Mouse (Mus musculus) activated CD4-positive, CD25-positive, alpha-beta regulatory T cell, adult 4 months (primary cell): ENCODE data around the gene Atp13a4. TPM values are rescaled to one million over a fixed set of nuclear protein-coding genes. Genes with fewer than 3 reads are reported as not detected.

Experiments
- ATAC-seq: one replicate; pipeline ENCODE4 v1.8.0; 2017
- polyA plus RNA-seq, 2 experiments: library from polyadenylated mRNA; unstranded; fragments of 100-300 nt; shearing (Covaris generic); gene quantifications; one replicate each; pipeline ENCODE4 v1.2.1; 2017

The Atp13a4 gene
- not detected for polyA plus RNA-seq

DNA sequence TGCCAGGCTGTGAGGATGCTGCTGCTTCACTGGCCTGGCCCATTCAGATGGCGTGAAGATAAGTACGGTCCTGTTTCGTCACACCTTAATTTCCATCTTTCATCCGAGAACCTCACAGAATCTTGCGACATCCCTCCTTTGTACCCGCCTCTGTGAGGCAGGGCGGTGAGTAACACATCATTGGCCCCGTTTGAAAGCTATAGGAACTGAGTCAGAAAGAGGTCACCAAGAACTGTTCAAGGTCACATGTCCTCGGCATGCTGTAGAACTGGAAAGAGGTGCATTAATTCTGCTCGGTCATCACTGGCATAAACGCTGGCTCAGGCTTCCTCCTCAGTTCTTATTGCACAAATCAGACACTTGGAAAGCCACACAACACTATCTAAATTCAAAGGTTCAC lies at the start of gene Atp13a4:
Gene Atp13a4 (minus strand): TSS at position 36 of the 400 bp plus-strand sequence.
- ATAC-seq: no peak

DNA sequence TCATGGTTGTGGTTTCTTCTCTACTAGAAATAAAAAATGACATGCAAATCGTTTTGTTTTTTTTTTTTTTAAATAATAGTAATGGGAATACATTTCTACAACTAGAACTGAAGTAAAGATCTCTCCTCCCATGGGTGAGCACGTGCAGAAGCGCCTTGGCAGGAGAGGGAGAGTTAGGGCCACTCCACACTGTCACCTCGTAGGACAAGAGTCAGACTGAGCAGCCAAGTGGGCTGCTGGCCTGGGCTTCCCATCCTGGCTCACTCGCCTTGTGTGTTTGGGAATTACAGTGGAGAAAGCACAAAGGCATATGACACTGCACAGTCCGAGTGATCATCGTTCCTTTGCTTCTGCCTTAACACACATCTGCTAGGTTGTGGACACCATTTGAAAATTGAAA lies 47.5 kb upstream of the Atp13a4 start:
- no peak for ATAC-seq

DNA sequence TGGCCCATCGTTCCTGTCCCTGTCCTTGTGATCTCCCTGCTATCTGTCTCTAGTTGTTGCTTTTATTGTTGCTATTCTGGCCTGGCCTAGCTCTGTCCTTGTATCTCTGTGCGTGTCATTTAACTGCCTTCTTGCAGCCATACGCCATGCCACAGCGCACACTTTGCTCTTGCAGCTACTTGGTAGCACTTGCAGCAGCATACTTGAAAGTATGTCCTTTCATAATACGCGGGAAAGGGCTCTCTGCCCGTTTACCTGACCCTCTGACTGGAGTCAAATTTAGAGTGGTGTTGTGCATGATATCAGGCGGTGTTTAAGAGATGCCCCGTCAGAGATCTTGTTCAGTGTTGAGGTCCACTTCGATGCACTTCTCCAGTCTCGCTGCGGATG lies 35.1 kb upstream of the Atp13a4 start:
- peak; percentile 4 for ATAC-seq

DNA sequence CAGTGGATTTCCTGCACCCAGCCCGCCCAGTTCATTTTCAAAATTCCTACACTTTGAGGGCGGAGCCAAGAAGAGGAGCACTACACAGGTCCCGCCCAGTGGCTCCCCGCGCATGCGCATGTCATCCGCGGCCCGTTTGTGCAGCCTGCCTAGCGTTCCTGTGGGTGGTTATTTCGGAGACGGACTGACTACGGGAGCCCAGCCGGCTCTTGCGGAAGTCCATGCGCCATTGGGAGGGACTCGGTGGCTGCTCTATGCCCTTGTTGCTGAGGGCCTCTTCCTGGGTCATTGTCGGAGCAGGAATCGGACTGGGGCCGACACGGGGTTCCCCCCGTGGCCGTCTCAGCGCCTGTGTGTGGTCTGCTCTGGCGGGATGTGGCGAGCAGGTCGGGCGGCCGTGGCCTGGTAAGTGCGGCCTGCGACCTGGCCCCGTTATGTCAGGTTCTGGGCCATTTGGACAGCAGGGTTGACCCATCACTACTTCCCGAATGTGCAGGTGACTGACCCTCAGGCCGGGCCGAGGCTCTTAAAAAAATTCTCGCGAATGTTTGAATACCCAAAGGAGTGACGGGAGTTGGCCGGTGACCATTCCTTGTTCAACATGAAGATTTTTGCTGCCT lies 34.6 kb upstream of the Atp13a4 start, which contains the start of gene Opa1:
Gene Opa1 (plus strand): TSS at position 168 of the 620 bp plus-strand sequence.
- peak; percentile 96 for ATAC-seq

DNA sequence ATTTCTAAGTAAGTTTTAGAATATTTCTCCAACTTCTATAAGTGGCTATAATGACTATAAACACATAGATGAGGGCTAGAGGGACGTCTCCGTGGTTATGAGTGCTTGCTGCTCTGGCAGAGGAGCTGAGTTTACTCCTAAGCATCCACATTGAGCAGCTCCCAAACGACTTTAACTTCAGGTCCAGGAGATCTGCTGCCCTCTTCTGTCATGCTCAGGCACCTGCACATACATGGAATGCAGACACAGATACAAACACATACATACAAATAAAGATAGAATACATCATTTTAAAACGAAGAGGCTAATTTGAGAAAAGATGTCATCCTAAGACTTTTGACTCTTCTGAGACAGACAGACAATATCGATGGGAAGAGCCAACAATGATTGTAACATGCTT lies 31.0 kb upstream of the Atp13a4 start:
- no peak for ATAC-seq

DNA sequence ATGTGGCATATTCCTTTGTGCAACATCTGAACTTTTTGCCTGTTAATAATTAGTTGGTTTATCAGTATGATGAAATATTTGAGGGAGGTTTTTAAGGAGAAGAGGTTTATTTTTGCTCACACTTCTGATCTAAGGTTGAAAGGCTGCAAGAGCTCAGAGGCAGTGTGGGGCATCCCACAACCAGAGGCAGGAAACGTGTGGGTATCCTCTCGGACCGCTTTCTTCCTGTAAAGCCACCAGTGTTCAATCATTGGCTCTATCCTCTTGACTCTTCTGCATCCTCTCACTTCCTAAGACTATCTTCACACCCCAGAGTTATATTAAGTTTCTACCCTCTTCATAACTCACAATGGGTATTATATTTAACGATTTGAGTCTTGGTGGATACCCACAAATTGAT lies 29.3 kb upstream of the Atp13a4 start:
- no peak for ATAC-seq

DNA sequence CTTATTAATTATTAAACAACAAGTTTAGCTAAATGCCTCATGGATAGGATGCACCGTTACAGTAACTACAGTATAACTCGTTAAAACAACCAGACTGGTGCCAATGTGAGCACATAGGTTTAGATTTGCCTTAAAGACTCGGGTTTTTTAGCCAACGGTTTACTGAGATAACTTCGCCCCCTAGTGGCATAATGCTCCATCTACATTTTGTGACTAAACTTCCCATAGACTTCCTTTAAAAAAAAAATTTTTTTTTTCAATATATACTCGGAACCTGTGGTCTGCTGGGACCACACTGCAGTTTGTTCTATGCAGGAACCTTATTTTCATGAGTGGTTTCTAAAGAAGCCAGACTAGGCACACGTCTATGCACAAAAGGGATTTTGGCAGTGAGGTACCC lies 16.2 kb upstream of the Atp13a4 start:
- ATAC-seq: no peak

DNA sequence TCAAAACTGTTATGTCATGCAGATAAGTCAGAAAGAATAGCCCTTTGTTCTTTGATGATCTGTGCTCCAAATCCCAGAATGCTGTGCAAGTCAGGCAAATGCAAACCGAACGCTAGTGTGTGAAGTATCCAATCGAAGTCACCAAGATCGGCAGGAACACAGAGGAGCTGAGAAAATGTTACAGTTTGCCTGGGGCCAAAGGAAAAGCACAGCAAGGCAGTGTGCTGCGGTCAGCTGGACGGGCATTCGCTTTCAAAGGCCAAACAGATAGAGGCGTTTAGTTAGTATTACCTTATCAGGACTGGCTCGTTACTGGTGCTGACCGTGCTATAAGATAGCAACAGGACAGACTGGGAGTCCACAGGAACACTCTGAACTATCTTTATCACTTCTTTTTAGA lies 15.8 kb upstream of the Atp13a4 start:
- ATAC-seq: no peak

DNA sequence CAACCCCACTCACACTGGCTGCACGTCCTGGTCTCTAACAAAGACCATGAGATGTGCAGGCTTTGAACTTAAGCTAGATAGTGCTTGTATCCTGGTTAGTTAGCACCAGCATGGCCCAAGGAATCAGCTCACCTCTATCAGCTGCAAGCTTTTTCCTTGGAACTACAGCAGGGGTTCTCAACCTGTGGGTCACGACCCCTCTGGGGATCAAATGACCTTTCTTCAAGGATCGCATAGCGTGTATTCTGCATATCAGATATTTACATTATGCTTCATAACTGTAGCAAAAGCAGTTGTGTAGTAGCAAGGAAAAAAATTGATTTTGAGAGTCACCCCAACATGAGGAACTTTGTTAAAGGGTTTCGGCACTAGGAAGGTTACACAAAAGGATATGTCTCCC lies 15.0 kb upstream of the Atp13a4 start:
- ATAC-seq: no peak

DNA sequence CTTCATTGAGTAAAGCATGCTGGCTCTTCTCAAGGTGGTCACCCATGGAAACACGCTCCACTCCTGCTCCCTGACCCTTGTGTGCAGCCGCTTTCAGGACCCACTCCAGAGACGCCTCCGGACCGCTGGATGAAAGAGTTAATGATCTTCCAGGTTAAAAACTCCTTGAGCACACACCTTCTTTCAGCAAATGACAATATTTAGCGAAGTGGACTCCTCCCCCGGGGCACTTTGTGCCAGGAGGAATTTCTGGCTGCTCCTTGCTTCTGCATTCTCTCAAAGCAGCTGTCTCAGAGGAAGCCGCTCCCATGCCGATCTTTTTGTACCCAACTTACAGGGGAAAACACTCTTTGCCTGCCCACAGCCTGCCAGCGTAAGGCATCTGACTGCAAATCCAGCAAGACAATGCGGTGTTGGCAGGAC lies 3.4 kb downstream of the Atp13a4 start:
- no peak for ATAC-seq

DNA sequence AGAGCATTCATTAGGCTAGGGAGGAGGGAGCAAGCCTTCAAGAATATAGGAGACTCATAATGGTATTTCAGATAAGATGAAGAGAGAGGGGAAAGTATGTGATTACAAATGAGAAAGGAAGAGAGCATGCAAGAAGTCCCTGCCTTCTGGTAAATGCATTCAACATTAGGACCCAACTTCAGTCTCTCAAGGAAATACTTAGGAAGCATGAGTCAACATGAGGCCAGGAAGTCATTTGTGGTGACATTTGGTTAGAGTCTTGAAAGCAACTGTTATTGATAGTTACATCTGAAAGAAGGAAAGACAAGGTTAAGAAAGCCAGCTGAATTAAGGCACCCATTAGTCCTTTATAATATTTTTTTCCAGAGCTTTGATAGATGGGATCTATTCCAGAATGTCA lies 4.8 kb downstream of the Atp13a4 start:
- no peak for ATAC-seq

DNA sequence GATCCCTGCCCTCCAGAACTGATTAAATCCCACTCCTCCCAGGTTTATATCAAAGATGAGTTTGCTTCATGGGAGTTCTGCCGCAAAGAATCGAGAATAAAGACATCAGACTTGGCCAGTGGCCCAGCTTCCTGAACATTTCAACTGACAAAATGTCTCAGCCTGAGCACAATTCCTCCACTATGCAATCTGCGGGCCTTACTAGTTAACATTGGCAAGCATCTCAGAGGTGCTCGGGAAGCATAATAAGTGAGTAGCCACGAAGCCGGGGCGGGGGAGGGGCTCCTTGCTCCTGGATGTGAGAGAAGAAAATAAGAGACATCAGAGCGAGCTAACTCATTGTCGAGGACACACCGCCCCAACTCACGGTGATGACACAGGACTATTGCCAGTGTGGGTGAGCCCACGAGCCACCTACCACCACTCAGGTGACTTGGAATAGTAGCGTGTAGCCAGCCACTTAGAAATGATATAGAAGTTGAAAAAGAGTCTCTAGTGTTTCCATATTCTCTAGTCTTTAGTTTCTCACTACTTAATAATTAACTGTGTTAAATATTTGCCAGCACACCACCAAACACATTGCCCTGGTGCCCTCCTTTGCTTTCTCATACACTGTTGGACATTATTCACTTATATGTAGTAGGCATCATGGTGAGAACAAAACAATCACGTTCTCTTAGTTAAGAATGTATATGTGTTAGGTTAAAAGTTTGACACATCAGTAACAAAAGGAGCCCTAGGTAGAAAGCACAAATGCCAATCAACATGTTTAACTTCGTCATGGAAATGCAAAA lies 8.1 kb downstream of the Atp13a4 start:
- ATAC-seq: no peak

DNA sequence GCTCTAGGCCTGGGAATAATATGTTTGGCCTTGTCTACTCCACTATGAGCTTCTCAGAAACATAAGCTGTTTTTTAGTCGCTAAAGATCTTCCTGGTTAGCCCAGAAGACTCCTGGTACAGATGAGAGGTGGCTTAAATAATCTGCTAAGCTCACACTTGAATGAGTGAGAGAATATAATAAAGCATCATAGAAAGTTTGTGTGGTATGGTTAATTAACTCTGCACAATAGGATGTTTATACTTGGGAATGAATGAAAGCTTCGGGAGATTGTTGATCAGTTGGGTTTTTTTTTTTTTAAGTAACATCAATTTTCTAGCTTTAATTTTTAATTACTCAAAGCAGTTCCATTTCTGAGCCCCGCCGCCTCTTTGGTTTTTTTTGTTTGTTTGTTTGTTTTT lies 8.8 kb downstream of the Atp13a4 start:
- ATAC-seq: no peak

DNA sequence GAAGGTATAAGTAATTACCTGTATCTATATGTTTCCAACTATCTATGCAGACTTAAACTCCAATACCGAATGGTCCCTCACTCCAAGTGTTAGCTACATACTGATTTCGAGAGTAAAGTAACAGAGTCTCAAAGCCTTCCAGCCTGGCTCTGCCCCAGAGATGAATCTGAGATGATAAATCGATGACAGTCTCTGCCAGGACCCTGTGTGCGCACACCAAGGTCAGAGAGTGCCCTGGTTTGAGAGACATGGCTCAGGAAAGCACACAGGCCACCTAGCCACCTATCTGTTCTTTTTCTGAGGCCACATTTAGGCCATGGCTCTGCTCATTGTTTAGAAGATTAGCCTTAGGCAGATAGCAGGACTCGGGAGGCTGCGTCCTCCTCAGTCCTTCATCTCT lies 11.0 kb downstream of the Atp13a4 start:
- ATAC-seq: no peak

DNA sequence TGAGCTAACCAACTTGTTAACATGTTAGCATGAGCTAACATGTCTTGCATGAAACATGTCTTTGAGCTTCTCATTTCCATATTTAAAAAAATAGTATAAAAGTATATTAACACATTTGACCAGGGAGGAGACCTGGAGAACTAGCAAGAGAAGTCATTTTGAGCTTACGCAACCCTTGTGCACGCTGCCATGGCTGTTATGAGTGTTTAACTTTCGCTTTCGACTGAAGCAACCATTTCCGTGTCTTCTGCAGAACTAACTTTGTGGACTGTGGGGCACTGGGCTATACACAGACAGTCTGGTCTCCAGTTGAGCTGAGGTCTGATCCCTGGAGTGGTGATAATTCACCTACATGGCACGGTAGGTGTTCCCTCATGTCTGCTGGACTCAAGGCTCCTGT lies 17.6 kb downstream of the Atp13a4 start:
- ATAC-seq: no peak

DNA sequence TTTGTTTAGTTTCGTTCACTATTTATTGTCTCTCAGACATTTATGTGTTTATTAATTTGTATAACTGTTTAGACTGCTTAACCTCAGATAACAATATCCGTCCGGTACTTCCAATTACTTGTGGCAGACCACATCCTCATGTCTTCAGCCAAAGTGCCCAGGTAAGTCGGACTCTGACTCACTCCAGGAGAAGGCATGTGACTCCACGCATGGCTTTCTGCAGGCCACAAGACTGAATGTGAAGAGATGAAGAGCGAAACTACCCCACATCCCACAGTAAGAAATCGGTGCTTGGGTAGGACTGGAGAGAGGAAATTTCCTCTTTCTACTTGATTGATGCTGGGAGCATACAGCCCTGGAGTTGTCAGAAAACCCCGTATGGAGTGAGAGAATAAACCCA lies 18.1 kb downstream of the Atp13a4 start:
- no peak for ATAC-seq

DNA sequence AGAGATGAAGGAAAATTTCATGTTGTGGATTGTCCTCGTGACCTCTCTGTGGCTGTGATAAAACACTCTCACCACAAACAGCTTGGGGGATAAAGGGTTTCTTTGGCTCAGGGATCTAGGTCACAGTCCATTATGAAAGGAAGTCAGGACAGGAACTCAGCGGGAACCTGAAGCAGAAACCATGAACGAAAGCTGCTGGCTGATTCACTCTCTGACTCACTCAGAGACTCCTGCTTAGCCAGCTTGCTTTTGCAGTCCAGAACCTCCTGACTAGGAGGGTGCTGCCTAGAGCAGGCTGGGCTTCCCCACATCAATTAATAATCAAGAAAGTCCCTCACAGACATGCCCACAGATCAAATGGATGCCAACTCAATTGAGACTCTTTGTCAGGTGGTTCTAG lies 32.2 kb downstream of the Atp13a4 start:
- ATAC-seq: no peak

DNA sequence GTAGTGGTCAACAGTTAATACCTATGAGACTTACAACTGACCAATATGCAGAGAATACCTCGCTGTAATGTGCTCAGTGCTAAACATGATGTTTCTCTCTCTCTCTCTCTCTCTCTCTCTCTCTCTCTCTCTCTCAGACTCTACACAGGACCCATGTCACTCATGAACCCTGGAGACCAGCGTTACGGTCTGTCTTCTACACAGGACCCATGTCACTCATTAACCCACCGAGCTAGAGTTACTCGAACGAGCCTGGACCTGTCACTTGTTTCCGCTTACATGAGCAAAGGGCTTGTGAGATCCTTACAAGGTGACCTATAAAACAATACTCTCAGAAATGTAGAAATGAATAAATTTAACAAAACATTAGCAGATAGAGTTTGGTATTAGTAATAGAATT lies 33.9 kb downstream of the Atp13a4 start:
- ATAC-seq: no peak

DNA sequence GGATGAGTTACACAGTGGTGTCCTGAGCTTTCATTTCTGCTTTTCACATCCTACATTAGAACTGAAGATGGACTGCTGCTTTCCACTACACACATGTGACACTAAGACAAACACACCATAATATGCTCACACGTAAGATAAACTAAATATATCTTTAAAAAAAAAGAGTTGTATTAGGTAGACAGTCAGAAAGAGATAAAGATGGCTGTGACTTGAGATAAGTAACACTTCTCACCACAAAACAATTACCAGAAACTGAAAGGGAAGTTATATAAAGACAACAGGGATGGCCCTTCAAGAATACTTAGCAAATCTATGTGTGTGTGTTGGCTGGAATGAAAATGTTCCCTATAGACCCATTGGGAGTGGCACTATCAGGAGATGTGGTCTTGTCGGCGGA lies 34.8 kb downstream of the Atp13a4 start:
- ATAC-seq: no peak

DNA sequence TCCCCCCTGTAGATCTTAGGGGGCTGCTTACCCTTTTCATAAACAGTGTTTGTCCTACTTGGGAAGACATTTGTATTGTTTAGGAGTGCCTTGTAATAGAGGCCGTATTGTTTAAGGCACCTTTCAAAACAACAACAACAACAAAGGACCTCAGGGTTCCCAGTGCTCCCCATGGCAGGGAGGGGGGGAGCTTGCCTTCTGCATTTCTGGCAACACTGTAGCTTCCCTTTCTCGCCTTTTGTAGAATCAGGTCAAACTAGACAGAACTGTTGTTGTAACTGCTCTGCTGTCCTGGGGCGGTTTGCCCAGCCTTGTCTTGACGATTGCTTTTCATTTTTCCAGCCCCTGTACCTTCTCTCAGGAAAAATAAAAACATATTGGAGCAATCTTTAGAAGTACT lies 40.0 kb downstream of the Atp13a4 start:
- no peak for ATAC-seq

DNA sequence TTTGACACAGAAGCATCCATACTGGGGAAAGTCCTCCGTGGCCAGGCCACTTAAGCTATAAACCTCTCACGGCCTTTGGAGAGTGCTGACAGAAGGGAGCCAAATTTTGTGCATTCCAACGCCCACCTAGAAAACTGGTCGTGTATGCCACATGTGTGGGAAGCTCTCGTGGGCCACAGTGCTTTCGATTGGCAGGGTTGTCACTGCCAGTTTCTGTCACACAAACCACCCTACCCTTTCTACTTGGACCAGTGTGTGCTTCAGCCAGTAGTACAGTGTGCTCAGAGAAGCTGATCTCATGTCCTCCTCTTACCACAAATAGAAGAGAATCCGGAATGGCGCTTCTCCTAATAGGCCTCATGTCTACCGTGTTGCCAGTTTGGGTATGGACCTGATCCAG lies 40.5 kb downstream of the Atp13a4 start:
- no peak for ATAC-seq

DNA sequence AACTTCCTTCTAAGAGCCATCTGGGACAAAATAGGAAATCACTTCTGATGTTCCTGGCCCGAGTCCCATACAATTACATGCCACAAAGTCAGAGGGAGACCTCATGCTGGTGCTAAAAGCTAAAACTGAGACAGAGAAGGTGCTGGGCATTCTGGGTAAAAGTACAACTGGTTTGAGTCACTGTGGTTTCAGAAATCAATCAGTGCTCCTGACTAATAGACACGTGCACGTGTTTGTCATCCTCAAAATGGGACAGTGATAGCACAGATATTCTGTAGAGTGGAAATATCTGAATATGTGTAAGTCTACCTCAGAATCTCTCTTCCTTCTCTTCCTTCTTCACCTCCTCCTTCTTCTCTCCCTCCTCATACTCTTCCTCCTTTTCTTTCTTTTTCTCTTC lies 53.6 kb downstream of the Atp13a4 start:
- ATAC-seq: no peak

DNA sequence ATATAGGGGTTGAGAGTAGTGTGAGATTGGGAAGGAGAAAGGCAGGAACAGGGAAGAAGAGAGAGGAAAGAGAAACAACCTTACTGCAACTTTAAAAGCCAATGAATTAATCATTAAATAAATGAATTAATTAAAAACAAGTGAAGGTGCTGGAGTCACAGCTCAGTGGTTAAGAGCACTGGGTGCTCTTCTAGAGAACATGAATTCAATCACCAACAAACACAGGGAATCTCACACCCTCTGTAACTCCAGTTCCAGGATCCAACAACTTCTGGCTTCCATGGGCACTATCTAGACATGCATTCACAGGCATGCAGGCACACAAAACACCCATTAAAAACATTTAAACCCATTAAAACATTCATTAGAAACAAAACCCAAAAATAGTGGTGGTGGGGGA lies 63.2 kb downstream of the Atp13a4 start:
- no peak for ATAC-seq

DNA sequence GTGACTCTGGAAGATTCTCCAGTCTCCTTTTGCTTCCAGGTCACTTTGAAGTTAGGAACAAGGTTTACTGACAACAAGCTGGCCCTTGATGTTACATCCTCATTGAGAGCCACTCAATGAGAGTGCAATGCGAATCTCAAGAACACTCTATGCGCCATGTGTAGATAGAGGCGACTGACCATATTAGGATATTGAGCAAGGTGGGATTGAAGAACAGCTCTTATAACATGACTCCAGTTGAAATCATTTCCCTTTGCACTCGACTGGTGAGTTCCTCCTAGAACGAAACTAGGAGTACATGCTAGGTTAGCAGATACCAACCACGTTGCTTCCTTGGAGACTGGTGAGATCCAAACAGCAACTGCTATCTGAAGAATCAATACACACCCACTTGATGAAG lies 64.3 kb downstream of the Atp13a4 start:
- ATAC-seq: no peak

DNA sequence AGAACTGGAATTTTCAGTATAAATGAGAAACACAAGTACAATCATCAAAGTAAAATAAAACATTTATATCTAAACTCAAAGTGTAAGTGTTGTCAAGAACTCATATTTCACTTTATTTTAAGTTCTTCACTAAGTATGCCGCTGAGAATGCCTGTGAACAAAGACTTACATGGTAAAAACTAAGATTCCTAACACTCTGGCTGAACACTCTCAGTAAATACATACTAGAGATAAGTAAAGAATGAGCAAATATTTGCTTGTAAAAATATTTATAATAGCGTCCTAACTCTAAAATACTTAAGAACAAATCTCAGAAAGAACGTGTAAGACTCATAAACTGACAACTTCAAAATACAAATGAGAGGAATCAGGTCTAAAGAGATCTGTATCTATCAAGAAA lies 80.9 kb downstream of the Atp13a4 start:
- no peak for ATAC-seq
